Mouse (Mus musculus) spleen, adult 12 weeks (tissue): ENCODE results near the gene Dusp10.

ENCODE experiments used
- DNase-seq: peaks from one replicate; pipeline ENCODE4 v3.0.0; 2022; ENCODE audit warnings: low spot score

Dusp10 gene

GRCm38 (mm10) chr1:184053711-184054110, 40.6 kb downstream of the Dusp10 start:
- no peak for DNase-seq

- DNase-seq = no peak
These were observed 41.1 kb downstream of the Dusp10 start for GRCm38 (mm10) chr1:184054176-184054575.

GRCm38 (mm10) chr1:184058206-184058605, 45.1 kb downstream of the Dusp10 start:
- no peak for DNase-seq

GRCm38 (mm10) chr1:184059814-184060213, 46.7 kb downstream of the Dusp10 start:
- DNase-seq = no peak

GRCm38 (mm10) chr1:184060381-184060780, 47.3 kb downstream of the Dusp10 start:
- no peak for DNase-seq

GRCm38 (mm10) chr1:184060828-184061734, 48.0 kb downstream of the Dusp10 start:
- no peak for DNase-seq

GRCm38 (mm10) chr1:184061901-184062300, 48.8 kb downstream of the Dusp10 start:
- no peak for DNase-seq

GRCm38 (mm10) chr1:184064306-184064705, 51.2 kb downstream of the Dusp10 start:
- no peak for DNase-seq

GRCm38 (mm10) chr1:184065589-184066361, 52.7 kb downstream of the Dusp10 start:
- no peak for DNase-seq

GRCm38 (mm10) chr1:184066460-184067287, 53.6 kb downstream of the Dusp10 start:
- no peak for DNase-seq

GRCm38 (mm10) chr1:184067704-184068558, 54.8 kb downstream of the Dusp10 start:
- DNase-seq = no peak

GRCm38 (mm10) chr1:184068971-184069370, 55.9 kb downstream of the Dusp10 start:
- no peak for DNase-seq

- no peak for DNase-seq
These were observed 63.0 kb downstream of the Dusp10 start for GRCm38 (mm10) chr1:184076065-184076464.

- no peak for DNase-seq
These were observed 63.7 kb downstream of the Dusp10 start for GRCm38 (mm10) chr1:184076756-184077155.

GRCm38 (mm10) chr1:184079304-184079703, 66.2 kb downstream of the Dusp10 start:
- no peak for DNase-seq

- no peak for DNase-seq
These were observed 69.6 kb downstream of the Dusp10 start for GRCm38 (mm10) chr1:184082661-184083060.

GRCm38 (mm10) chr1:184083166-184083565, 70.1 kb downstream of the Dusp10 start:
- DNase-seq = no peak

GRCm38 (mm10) chr1:184084961-184085360, 71.9 kb downstream of the Dusp10 start:
- no peak for DNase-seq

- DNase-seq = no peak
These were observed 77.4 kb downstream of the Dusp10 start for GRCm38 (mm10) chr1:184090515-184090914.

- no peak for DNase-seq
These were observed 81.8 kb downstream of the Dusp10 start for GRCm38 (mm10) chr1:184094914-184095313.

- no peak for DNase-seq
These were observed 87.3 kb downstream of the Dusp10 start for GRCm38 (mm10) chr1:184100414-184100813.
